Mouse (Mus musculus) MEL-GATA-1-ER (cell line): ENCODE results near the gene Slc23a2.

Source experiments
- DNase-seq: peaks from one replicate; pipeline ENCODE4 v3.0.0-alpha.2; 2012; ENCODE audit warnings: low read depth; ENCODE audit errors: extremely low read depth

Slc23a2 gene

GRCm38 (mm10) chr2:132024028-132024427 lies 120.9 kb downstream of the Slc23a2 start:
- DNase-seq = no peak

DNA sequence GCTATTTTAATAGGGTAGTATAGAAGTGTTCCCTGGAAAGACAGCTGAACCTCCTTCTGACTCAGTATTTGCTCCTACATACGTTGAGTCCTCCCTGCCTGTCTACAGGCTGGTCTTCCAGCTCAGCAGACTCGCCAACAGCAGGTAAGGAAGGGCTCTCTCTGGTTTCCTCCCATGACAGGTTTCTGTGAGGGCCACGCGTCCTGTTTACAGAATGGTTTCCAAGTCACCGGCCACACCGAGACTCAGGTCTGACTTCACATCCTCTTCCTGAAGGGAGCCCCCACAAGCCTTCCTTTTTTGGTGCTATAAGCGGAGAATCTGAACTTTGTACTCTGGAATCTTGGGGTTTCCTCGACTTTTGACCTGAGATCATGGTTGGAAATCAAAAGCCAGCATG lies 122.3 kb downstream of the Slc23a2 start:
- DNase-seq = no peak

DNA sequence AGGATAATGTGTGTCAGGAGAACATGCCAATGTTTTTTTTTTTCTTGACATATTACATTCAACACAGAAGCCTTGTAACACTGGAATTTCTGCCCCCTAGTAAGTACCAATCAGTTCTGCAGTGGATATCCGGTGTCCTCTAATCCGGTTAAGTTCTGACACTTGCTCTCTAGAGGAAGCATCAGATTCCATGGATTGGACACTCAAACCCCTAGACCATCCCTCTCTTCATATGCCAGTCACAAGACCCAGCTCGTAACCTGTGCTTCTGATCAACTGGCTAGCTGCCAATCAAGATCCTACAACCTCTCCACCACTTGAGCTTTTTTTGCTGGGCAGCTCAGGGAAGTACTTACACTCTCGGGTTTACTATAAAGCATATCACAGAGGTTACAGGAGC lies 123.3 kb downstream of the Slc23a2 start:
- DNase-seq = no peak

DNA sequence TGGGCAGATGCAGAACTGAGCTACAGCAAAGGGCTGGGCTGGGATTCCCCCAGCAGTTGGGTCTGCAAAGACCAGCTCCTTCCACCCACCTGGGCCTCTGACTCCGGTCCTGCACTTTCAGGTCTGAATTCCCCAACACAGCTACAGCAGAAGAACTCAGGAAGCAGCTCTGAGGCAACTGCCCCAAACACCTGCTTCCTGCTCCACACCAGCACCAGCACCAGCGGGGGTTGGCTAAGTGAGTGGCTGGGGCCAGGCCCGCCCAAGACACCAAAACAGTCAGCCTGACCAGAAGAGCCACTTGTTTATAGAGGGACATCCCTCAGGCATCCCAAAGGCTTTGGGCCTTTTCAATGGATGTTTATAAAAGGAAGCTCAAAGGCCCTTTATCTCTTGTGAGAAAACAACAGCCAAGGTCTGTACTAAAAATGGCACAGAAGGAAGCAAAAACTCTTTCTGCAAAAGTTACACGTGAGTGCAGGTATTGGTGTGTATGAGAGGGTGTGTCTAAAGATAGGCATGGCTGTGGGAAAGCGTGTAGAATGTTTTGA lies 123.8 kb downstream of the Slc23a2 start:
- no peak for DNase-seq

DNA sequence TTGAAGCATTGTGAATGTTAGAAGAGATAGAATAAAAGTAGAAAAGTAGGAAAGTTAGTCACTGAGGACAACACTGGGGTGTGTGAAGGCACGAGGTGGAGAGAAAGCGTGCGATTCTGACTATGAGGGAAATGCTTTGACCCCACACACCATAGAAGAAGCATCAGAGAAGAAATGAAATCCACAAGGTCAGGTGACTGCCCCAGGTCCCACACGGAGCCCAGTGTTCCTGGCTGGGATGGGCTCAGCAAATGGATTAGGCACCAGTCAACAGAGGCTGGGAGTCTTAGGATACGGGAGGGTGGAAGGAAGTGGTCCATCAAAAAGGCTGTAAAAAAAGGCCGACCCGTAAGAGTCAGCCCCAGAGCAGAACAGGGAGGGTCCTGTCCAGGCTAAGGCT lies 124.5 kb downstream of the Slc23a2 start:
- DNase-seq = no peak

- no peak for DNase-seq
Observed at GRCm38 (mm10) chr2:132019372-132019811, 125.5 kb downstream of the Slc23a2 start.

DNA sequence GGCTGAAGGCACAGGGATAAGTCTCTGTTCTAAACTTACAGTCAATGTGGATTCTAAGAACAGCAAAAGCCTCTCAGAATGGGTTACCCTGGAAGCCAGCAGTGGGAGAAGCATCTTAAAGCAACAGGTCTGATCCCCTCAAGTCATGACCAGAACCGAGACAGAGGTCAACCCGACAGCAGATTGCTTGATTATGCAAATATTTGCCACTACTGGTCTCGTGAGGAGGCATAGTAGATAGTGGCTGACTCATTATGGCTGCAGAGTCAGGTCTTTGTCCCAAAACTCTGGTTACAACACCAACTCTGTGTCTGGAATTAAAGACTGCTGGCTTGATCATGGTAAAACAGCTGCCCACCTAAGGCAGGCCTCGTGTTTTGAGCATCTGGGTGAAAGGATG lies 126.8 kb downstream of the Slc23a2 start:
- DNase-seq = no peak

GRCm38 (mm10) chr2:132017611-132018010 lies 127.3 kb downstream of the Slc23a2 start:
- no peak for DNase-seq

GRCm38 (mm10) chr2:132016034-132016433 lies 128.9 kb downstream of the Slc23a2 start:
- no peak for DNase-seq

- DNase-seq = no peak
Observed at GRCm38 (mm10) chr2:132013152-132013551, 131.8 kb downstream of the Slc23a2 start.

DNA sequence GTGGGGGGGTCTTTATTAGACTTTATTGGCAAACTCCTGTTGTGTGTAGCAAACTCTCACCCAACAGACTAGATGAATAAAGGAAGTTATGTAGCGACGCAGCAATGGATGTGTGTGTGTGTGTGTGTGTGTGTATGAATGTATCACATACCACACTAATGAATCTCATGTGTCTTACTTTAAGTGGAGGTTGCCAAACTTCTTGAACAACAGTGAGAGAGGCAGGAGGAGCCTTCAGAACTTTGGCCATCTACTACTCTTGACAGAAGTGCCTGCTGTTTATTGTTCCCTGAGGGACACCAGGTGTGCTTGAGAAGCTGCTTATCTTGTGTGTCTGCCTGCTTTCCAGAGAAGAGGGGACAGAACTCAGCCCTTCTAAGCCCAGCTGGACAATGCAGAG lies 134.1 kb downstream of the Slc23a2 start:
- DNase-seq = no peak

- no peak for DNase-seq
Observed at GRCm38 (mm10) chr2:132008186-132008585, 136.7 kb downstream of the Slc23a2 start.

DNA sequence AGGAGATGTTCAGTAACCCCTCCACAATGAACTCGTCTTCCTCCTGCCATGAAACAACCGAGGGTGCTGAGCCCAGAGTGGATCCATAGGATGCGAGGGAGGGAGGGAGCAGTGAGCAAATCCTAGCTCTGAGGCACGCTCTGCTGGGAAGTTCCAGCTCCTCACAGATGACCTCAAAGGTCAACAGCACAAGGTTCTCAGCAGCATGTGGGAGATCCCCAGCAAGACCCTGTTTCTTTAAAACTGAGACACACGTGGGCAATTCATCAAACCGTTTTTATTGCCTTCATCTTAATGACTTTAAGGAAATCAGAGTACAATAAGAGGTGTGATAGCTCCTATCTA lies 137.5 kb downstream of the Slc23a2 start:
- DNase-seq = no peak

- DNase-seq = no peak
Observed at GRCm38 (mm10) chr2:132006561-132007474, 138.1 kb downstream of the Slc23a2 start.

- DNase-seq = no peak
Observed at GRCm38 (mm10) chr2:132005445-132005844, 139.5 kb downstream of the Slc23a2 start.

GRCm38 (mm10) chr2:132004495-132005136 lies 140.3 kb downstream of the Slc23a2 start:
- no peak for DNase-seq

DNA sequence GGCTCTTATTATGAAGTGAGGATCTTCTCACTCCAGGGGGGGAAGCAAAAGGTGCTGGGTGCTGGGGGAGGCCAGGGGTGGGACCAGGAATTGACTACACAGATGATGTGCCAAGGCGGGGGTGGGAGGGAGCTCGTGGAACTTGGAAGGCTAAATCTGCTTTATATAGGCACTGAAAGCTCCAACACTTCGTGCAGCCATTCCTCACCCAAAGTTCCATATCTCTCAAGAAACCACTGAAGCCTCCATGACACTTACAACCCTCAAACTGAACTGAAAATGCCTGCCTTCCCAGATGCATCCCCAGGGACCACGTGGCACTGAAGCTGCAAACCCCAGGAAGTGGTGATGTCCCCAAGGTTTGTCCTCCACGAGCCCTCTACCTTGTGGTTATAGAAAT lies 141.0 kb downstream of the Slc23a2 start:
- no peak for DNase-seq
